Mouse (Mus musculus): ENCODE results near the gene Zfp977. TPM values are rescaled to one million over a fixed set of nuclear protein-coding genes. Genes with fewer than 3 reads are reported as not detected.

Gene Zfp977
- 0.55 TPM for polyA plus RNA-seq (2014; fragmentation: Illumina TruSeq; extraction: RNeasy Lipid Tissue Mini Kit (QIAGEN cat#74804); ENCODE audit: insufficient read depth, low read depth, low replicate concordance)

DNA sequence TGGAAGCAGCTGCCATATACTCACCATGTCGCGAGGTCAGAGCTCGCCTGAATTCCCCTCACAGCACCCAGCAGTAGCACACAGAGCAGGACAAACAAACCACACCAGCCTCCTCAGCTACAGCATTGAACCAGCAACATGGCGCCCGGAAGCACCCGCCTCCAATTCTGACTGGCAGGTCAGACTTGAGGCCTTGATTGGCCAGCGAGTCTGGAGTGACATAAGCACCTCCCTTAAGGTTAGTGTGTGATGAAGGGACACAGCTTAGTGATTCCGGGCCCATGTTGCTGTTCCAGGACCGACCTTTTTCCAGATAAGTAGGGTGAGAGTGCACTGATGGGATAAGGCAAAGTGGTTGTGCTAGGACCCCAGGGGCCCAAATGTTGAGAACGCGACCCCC, at the start of gene Zfp977:
Zfp977 (minus strand) TSS at position 135 of the 400 bp plus-strand sequence.

DNA sequence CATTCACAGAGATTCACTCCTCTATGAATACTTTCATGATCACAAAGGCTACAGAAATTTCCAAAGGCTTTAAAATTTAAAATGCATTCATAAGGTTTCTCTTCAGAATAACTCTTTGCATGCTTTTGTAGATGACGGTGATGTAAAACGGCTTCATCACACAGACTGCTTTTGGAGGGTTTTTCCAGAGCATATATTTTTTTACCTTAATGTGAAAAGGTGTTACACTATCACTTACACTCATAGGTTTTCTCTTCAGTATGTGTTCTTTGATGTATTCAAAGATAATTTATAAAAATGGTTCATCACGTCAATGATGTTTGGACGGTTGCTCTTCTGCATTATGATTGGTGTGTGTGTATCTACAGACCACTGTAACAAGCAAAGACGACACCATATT, 13.9 kb downstream of the Zfp977 start, which contains the start of gene Gm21028:
Gm21028 (minus strand) TSS at position 101 of the 400 bp plus-strand sequence.

Other genes starting within 250 kb of the Zfp977 start
- gene 4933421I07Rik, start 144.4 kb downstream of the Zfp977 start, polyA plus RNA-seq (2014; fragmentation: Illumina TruSeq; extraction: RNeasy Lipid Tissue Mini Kit (QIAGEN cat#74804); ENCODE audit: insufficient read depth, low read depth, low replicate concordance), result not detected
- 3.3 TPM for gene Zfp141, start 86.8 kb downstream of the Zfp977 start, polyA plus RNA-seq (2014; fragmentation: Illumina TruSeq; extraction: RNeasy Lipid Tissue Mini Kit (QIAGEN cat#74804); ENCODE audit: insufficient read depth, low read depth, low replicate concordance)
- gene Gm21028, start 14.0 kb downstream of the Zfp977 start, polyA plus RNA-seq (2014; fragmentation: Illumina TruSeq; extraction: RNeasy Lipid Tissue Mini Kit (QIAGEN cat#74804); ENCODE audit: insufficient read depth, low read depth, low replicate concordance), result not detected
- gene Zfp976, start 50.0 kb upstream of the Zfp977 start, polyA plus RNA-seq (2014; fragmentation: Illumina TruSeq; extraction: RNeasy Lipid Tissue Mini Kit (QIAGEN cat#74804); ENCODE audit: insufficient read depth, low read depth, low replicate concordance), result 2.3 TPM
- gene Zfp975, start 100.2 kb upstream of the Zfp977 start, polyA plus RNA-seq (2014; fragmentation: Illumina TruSeq; extraction: RNeasy Lipid Tissue Mini Kit (QIAGEN cat#74804); ENCODE audit: insufficient read depth, low read depth, low replicate concordance), result 2.9 TPM
- gene Gm17067, start 134.5 kb upstream of the Zfp977 start, polyA plus RNA-seq (2014; fragmentation: Illumina TruSeq; extraction: RNeasy Lipid Tissue Mini Kit (QIAGEN cat#74804); ENCODE audit: insufficient read depth, low read depth, low replicate concordance), result not detected
- not detected for gene Vmn2r62, start 201.0 kb upstream of the Zfp977 start, polyA plus RNA-seq (2014; fragmentation: Illumina TruSeq; extraction: RNeasy Lipid Tissue Mini Kit (QIAGEN cat#74804); ENCODE audit: insufficient read depth, low read depth, low replicate concordance)

All from lung, adult 10 weeks (tissue).